Mouse (Mus musculus): ENCODE results near the gene Cnga4. TPM values are rescaled to one million over a fixed set of nuclear protein-coding genes. Genes with fewer than 3 reads are reported as not detected.

Gene Cnga4
- total and polyA plus RNA-seq, 3 experiments, result not detected

- in situ Hi-C loops (cut with MboI; ENCODE audit: low pct_ligation_motif_present, low pct_unique_long_range_greater_than_20kb, low sequenced_read_pairs), result loop anchor here (10.0 kb wide), 1 partner anchor 125 kb away; no protein-coding TSS in a partner anchor
- dilution Hi-C loops (cut with MboI; ENCODE audit: extremely low pct_ligation_motif_present, extremely low pct_unique_long_range_greater_than_20kb, low sequenced_read_pairs), result no loop called here
- TF ChIP-seq ZMIZ1 (IDR thresholded peaks at IDR 0.05; ENCODE audit: low read depth, low read length) (no peak; the same call in 1 of the 2 replicates), E2F4 (IDR thresholded peaks at IDR 0.05; ENCODE audit: insufficient replicate concordance, low read depth, low read length) (no peak), ZC3H11A (IDR thresholded peaks at IDR 0.05; ENCODE audit: low read depth, low read length) (no peak), RAD21 (IDR thresholded peaks at IDR 0.05; ENCODE audit: low read depth, low read length) (no peak), KAT2A (IDR thresholded peaks at IDR 0.05; ENCODE audit: insufficient replicate concordance, low read length) (no peak), HCFC1 (IDR thresholded peaks at IDR 0.05; ENCODE audit: low read depth, low read length) (no peak), NRF1 (IDR thresholded peaks at IDR 0.05; ENCODE audit: low read depth, low read length) (peak; percentile 75), USF2 (conservative IDR thresholded peaks at IDR 0.05; ENCODE audit: low read depth, low read length) (no peak), JUND (conservative IDR thresholded peaks at IDR 0.05; ENCODE audit: low read depth, low read length) (no peak), RCOR1 (conservative IDR thresholded peaks at IDR 0.05; ENCODE audit: low read depth, low read length) (no peak), CHD2 (IDR thresholded peaks at IDR 0.05; ENCODE audit: low read length) (no peak), CHD1 (IDR thresholded peaks at IDR 0.05; ENCODE audit: low read depth, low read length) (no peak), GABPA (IDR thresholded peaks at IDR 0.05; ENCODE audit: insufficient replicate concordance, low read depth, low read length) (no peak), ELF1 (IDR thresholded peaks at IDR 0.05; ENCODE audit: low read depth, low read length) (0 out of 2 replicates have a peak, but pooled peaks have one; percentile 21), SIN3A (IDR thresholded peaks at IDR 0.05; ENCODE audit: low read length) (0 out of 2 replicates have a peak, but pooled peaks have one; percentile 12), IRF4 (IDR thresholded peaks at IDR 0.05; ENCODE audit: low read depth, low read length) (0 out of 2 replicates have a peak, but pooled peaks have one; percentile 11), POLR2AphosphoS2 (IDR thresholded peaks at IDR 0.05; ENCODE audit: low read depth, low read length) (no peak), NELFE (IDR thresholded peaks at IDR 0.05; ENCODE audit: low read depth, low read length) (no peak), MYC (IDR thresholded peaks at IDR 0.05; ENCODE audit: low read depth, low read length) (no peak), SMC3 (IDR thresholded peaks at IDR 0.05; ENCODE audit: low read depth, low read length) (no peak), TCF12 (IDR thresholded peaks at IDR 0.05; ENCODE audit: low read depth, low read length) (peak; percentile 39; the same call in 1 of the 2 replicates), USF1 (IDR thresholded peaks at IDR 0.05; ENCODE audit: low read depth, low read length) (no peak), MXI1 (IDR thresholded peaks at IDR 0.05; ENCODE audit: low read depth, low read length) (peak; percentile 72), TBP (conservative IDR thresholded peaks at IDR 0.05; ENCODE audit: low read depth, low read length) (0 out of 2 replicates have a peak, but pooled peaks have one; percentile 26), ZNF384 (IDR thresholded peaks at IDR 0.05; ENCODE audit: low read depth, low read length) (no peak), ETS1 (conservative IDR thresholded peaks at IDR 0.05; ENCODE audit: low read depth, low read length) (no peak), CTCF (conservative IDR thresholded peaks at IDR 0.05 in 1 of 2, IDR thresholded peaks at IDR 0.05 in 1 of 2; ENCODE audit: low read depth in 2 of 2, low read length in 2 of 2) (no peak), BHLHE40 (IDR thresholded peaks at IDR 0.05; ENCODE audit: low read depth, low read length) (no peak), EP300 (IDR thresholded peaks at IDR 0.05; ENCODE audit: low read length) (no peak), MAFK (IDR thresholded peaks at IDR 0.05; ENCODE audit: insufficient replicate concordance, low read length) (no peak), ZKSCAN1 (IDR thresholded peaks at IDR 0.05; ENCODE audit: borderline replicate concordance, low read depth, low read length) (no peak), UBTF (IDR thresholded peaks at IDR 0.05; ENCODE audit: low read depth, low read length) (0 out of 2 replicates have a peak, but pooled peaks have one; percentile 13), MEF2A (IDR thresholded peaks at IDR 0.05; ENCODE audit: borderline replicate concordance, low read depth, low read length) (no peak), MAX (IDR thresholded peaks at IDR 0.05; ENCODE audit: low read length) (0 out of 2 replicates have a peak, but pooled peaks have one; percentile 16), PAX5 (IDR thresholded peaks at IDR 0.05; ENCODE audit: low read length) (no peak), MAZ (IDR thresholded peaks at IDR 0.05; ENCODE audit: low read depth, low read length) (no peak), POLR2A (IDR thresholded peaks at IDR 0.05; ENCODE audit: low read depth, low read length) (peak; percentile 46; the same call in 1 of the 2 replicates), JUN (IDR thresholded peaks at IDR 0.05; ENCODE audit: insufficient read depth, low read depth, low read length) (no peak)
- DNase-seq (ENCODE audit: extremely low read depth), result peak; percentile 96
- no peaks in the 10 kb centered on the region for H3K9me3 ChIP-seq (replicated peaks; ENCODE audit: low read length)
- peaks cover 23% of the 10 kb centered on the region for H3K27me3 ChIP-seq (replicated peaks)
- H3K4me3 ChIP-seq (replicated peaks in 1 of 3; ENCODE audit: low read depth in 2 of 3, low read length in 2 of 3, poor library complexity in 1 of 3), result peak within 1 kb of the TSS; percentile 73 to 85 (median 82)
- peaks cover 0 to 35% of the 10 kb centered on the region in 2 experiments; a peak in 2 of 4 replicates for H3K4me1 ChIP-seq (ENCODE audit: control insufficient read depth in 1 of 2, insufficient read depth in 2 of 2)
- no peaks in the 10 kb centered on the region for H3K36me3 ChIP-seq (replicated peaks in 1 of 2; ENCODE audit: control insufficient read depth in 1 of 2, insufficient read depth in 1 of 2, low read length in 1 of 2)
- peak within 1 kb of the TSS; percentile 59 for H3K9ac ChIP-seq (ENCODE audit: insufficient read depth, low read depth)
- peak within 1 kb of the TSS; percentile 65 for H3K4me2 ChIP-seq (ENCODE audit: insufficient read depth, low read depth, poor library complexity, severe bottlenecking)
- 0 out of 2 replicates have a peak, but pooled peaks cover 2% of the 10 kb centered on the region for H3K79me2 ChIP-seq (replicated peaks; ENCODE audit: control insufficient read depth, extremely low read depth, insufficient read depth, poor library complexity, severe bottlenecking)
- H3K27ac ChIP-seq (ENCODE audit: insufficient read depth, low read depth), result no peak within 1 kb of the TSS
Measured at GRCm38 (mm10) chr7:105399935-105400624, 4.3 kb upstream of the Cnga4 start, which contains the start of gene Fam160a2. Fam160a2 (minus strand) TSS chr7:105400054.

Data from CH12.LX (cell line).